Mouse (Mus musculus): Measurements from ENCODE around the gene Med13l.

DNA sequence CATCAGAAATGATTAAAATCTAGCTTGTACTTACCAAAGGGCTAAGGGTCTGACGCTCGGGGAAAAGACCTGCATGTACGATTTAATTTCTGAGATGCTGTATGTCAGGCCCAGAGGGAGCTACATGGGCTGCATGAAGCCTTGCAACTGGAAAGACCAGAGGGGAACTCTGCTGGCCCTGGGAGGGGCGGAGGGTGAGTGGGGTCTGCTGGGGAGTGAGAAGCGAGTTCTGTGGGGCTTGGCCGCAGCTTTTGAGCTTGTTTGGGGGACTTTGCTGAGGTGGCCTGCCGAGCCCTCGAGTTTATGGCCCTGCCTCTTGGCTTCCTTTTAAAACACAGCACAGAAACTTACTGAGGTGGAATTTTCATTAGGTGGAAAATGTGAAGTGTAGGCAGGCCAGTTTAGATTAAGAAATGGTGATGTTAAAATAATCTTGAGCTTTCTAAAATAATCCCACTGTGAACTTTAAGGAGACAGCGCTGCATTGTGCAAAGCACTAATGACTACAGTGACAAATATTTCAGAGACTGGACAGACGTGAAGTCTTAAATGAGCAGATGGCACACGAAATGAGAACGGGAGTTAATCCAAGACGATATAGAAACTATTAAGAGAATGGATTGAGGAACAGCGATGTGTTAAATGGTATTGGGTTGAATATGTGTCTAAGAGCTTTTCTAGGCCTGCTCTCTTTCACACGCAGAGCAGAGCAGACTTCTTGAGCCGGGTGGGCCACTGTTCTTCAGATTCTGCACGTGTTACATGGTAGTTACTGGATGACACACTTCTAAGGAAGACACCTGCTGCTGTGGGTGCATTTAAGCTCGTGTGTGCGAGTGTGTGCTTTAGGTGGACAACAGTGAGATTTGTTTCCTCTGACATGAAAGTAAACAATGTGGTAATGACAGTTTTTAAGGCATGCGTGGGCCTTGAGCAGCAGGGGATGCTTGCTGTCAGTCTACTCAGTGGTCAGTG, 9.4 kb downstream of the Med13l start:
- TF ChIP-seq CTCF (IDR thresholded peaks at IDR 0.05; ENCODE audit: insufficient read depth, low read length) (no peak), POLR2A (IDR thresholded peaks at IDR 0.05; ENCODE audit: borderline replicate concordance, extremely low read depth, low read depth, low read length) (no peak)
